Mouse (Mus musculus): ENCODE data around the gene Plppr5. TPM values are rescaled to one million over a fixed set of nuclear protein-coding genes. Genes with fewer than 3 reads are reported as not detected.

Gene Plppr5
- polyA plus RNA-seq (2014; fragmentation: Nextera tagmentation; extraction: Ambion mirVana) = 0.76 and 0.85 TPM in 2 replicates

DNA sequence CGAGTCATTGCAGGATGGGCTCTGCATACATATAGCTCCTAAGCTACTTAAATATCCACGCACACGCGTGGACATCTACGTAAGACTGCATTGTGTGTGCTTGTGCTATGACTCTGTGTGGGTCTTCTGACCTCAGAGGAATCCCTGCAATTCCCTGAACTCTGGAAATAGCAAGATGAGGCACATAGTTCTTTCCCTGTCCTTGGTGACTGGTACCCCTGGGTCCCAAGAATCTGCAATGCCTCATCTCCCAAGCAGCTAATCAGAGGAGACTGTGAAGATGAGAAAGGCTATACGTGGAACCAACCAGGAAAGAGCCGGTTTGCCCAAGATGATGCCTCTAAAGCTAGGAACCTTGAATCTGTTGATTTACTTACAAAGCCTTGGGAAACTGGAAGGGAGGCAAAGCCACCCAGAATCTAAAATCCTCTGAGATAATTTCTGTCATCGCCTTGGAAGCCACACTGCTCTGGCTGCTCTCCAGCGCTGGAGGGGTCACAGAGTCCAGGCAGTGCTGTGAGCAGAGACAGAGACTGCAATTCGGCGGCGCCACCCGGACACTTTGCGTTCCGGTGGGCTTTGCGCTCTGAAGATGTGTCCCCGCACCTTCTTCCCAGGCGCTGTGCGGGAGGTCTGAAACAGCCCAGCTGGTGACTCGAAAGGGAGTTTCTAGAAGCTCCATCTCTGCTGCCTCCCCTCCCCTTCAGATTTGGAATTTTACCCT lies at the start of gene Plppr5:
Gene Plppr5, plus strand, starts transcription at position 308 of the 724 bp plus-strand sequence.
- DNase-seq (ENCODE audit: low spot score) (no peak), ATAC-seq (ENCODE audit: low read depth) (peak; percentile 15)
- Histone ChIP-seq H3K9ac (ENCODE audit: low read depth, low read length) (peak within 1 kb of the TSS; percentile 66), H3K9me3 (ENCODE audit: control insufficient read depth, low read length) (no peaks in the 10 kb centered on the region), H3K27me3 (replicated peaks; ENCODE audit: control insufficient read depth, insufficient read depth, low read length) (peaks cover 41% of the 10 kb centered on the region), H3K36me3 (ENCODE audit: control insufficient read depth, insufficient read depth, low read length) (no peaks in the 10 kb centered on the region), H3K4me2 (ENCODE audit: low read depth, low read length) (peak within 1 kb of the TSS; percentile 98), H3K4me3 (ENCODE audit: low read depth, low read length) (peak within 1 kb of the TSS; percentile 58), H3K4me1 (ENCODE audit: control insufficient read depth, insufficient read depth, low read length) (peaks cover 4% of the 10 kb centered on the region; the same call in 1 of the 2 replicates), H3K27ac (replicated peaks; ENCODE audit: low read depth, low read length) (no peak within 1 kb of the TSS)
- 23% methylated on average over 20 of the region's 20 CpGs for WGBS

DNA sequence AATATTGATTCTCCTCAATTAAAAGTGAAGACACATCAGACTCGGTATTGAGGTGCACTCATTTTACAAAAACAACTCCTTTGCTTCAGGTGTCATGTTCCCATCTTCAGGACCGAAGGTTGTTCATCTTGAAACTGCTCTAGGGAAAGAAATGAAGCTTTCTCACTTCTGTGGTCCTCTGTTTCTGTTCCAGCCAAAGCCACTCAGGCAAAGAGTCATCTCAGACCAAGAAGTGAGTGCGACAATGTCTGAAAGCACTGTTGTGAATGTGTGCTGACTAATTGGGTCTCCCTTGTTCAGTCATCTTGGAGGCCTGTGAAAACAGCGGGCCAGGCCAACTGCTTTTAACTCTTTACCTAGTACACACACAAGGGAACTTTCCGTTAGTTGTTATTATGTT lies 24.7 kb upstream of the Plppr5 start:
- H3K4me2 ChIP-seq (ENCODE audit: low read depth, low read length) = no peak overlapping the region
- H3K9ac ChIP-seq (ENCODE audit: low read depth, low read length) = no peak overlapping the region
- WGBS = 82% methylated on average over 5 of the region's 5 CpGs
- no peaks in the 10 kb centered on the region for H3K36me3 ChIP-seq (ENCODE audit: control insufficient read depth, insufficient read depth, low read length)
- DNase-seq (ENCODE audit: low spot score) (no peak), ATAC-seq (ENCODE audit: low read depth) (no peak)
- H3K9me3 ChIP-seq (ENCODE audit: control insufficient read depth, low read length) = no peaks in the 10 kb centered on the region
- no peaks in the 10 kb centered on the region for H3K4me1 ChIP-seq (ENCODE audit: control insufficient read depth, insufficient read depth, low read length)
- no peak overlapping the region for H3K27ac ChIP-seq (replicated peaks; ENCODE audit: low read depth, low read length)
- no peaks in the 10 kb centered on the region for H3K27me3 ChIP-seq (replicated peaks; ENCODE audit: control insufficient read depth, insufficient read depth, low read length)
- H3K4me3 ChIP-seq (ENCODE audit: low read depth, low read length) = no peak overlapping the region

DNA sequence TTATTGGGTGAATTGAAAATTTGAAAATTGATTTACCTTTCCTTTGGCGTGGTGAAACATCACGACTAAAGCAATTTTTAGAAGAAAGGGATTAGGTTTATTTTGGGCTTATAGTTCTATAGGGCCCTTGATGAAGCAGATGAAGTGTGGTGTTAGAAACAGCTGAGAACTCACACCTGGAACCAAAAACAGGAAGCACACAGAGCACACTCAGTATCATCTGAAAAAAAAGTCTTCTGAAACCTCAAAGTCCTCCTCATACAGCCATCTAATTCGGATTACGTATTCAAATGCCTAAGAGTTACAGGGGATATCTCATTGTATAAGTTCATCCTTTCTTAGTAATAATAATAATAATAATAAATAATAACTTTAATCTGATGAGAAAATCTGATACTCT lies 24.1 kb upstream of the Plppr5 start:
- Histone ChIP-seq H3K4me2 (ENCODE audit: low read depth, low read length) (no peak overlapping the region), H3K9me3 (ENCODE audit: control insufficient read depth, low read length) (no peaks in the 10 kb centered on the region), H3K27ac (replicated peaks; ENCODE audit: low read depth, low read length) (no peak overlapping the region), H3K36me3 (ENCODE audit: control insufficient read depth, insufficient read depth, low read length) (no peaks in the 10 kb centered on the region), H3K4me3 (ENCODE audit: low read depth, low read length) (no peak overlapping the region), H3K9ac (ENCODE audit: low read depth, low read length) (no peak overlapping the region), H3K4me1 (ENCODE audit: control insufficient read depth, insufficient read depth, low read length) (no peaks in the 10 kb centered on the region), H3K27me3 (replicated peaks; ENCODE audit: control insufficient read depth, insufficient read depth, low read length) (no peaks in the 10 kb centered on the region)
- no peak for DNase-seq (ENCODE audit: low spot score)
- WGBS = 88% methylated on average over 4 of the region's 4 CpGs
- no peak for ATAC-seq (ENCODE audit: low read depth)

DNA sequence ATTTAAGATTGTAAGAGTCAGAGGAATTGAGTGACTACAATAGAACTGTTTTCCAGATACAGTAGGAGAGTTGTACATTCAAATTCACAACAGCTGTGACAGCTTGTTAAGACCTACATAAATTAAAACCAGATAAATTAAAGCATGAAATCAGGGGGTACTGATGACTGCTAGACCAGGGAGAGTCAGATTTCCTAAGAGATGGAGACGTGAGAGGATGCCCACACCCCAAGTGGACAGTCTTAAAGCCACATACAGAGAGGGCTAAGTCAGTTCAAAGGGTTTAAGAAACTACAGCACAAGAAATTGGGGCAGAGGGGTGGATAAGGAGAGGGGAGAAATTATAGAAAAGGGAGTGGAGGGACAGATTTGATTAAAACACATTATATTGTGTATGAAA lies 17.7 kb upstream of the Plppr5 start:
- ATAC-seq (ENCODE audit: low read depth) = no peak
- no peak overlapping the region for H3K4me3 ChIP-seq (ENCODE audit: low read depth, low read length)
- no peak overlapping the region for H3K9ac ChIP-seq (ENCODE audit: low read depth, low read length)
- H3K4me1 ChIP-seq (ENCODE audit: control insufficient read depth, insufficient read depth, low read length) = no peaks in the 10 kb centered on the region
- WGBS = 22% methylated on average over 1 of the region's 1 CpGs
- no peak for DNase-seq (ENCODE audit: low spot score)
- H3K27ac ChIP-seq (replicated peaks; ENCODE audit: low read depth, low read length) = no peak overlapping the region
- H3K36me3 ChIP-seq (ENCODE audit: control insufficient read depth, insufficient read depth, low read length) = no peaks in the 10 kb centered on the region
- H3K27me3 ChIP-seq (replicated peaks; ENCODE audit: control insufficient read depth, insufficient read depth, low read length) = no peaks in the 10 kb centered on the region
- H3K9me3 ChIP-seq (ENCODE audit: control insufficient read depth, low read length) = no peaks in the 10 kb centered on the region
- H3K4me2 ChIP-seq (ENCODE audit: low read depth, low read length) = no peak overlapping the region

DNA sequence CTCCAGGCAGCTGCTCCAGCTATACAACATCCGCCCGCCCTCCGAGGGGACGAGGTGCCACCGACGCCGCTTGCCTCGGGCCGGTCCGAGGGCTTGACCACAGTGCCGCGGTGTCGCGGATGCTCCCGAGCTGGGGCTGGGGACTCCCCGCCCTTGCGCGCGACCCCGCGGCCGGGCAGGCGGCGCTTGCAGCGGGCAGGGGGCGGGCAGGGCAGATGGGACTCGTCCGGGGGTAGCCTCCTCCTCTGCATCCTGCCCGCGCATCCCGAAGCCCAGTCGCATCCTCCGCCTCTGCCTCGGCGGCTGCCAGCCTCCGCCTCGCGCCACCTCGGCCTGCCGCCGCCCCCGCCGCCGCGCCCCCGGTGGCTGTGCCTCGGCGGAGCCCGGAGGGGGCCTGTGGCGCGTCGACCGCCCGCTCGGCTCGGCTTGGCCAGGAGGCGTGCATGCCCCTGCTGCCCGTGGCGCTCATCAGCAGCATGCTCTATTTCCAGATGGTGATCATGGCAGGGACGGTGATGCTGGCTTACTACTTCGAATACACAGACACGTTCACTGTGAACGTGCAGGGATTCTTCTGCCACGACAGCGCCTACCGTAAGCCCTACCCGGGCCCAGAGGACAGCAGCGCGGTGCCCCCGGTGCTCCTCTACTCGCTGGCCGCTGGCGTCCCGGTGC lies 754 bp downstream of the Plppr5 start:
- DNase-seq (ENCODE audit: low spot score) (peak; percentile 28), ATAC-seq (ENCODE audit: low read depth) (peak; percentile 81)
- Histone ChIP-seq H3K4me1 (ENCODE audit: control insufficient read depth, insufficient read depth, low read length) (peaks cover 4% of the 10 kb centered on the region; the same call in 1 of the 2 replicates), H3K27ac (replicated peaks; ENCODE audit: low read depth, low read length) (no peak overlapping the region), H3K27me3 (replicated peaks; ENCODE audit: control insufficient read depth, insufficient read depth, low read length) (peaks cover 41% of the 10 kb centered on the region), H3K9ac (ENCODE audit: low read depth, low read length) (peak overlapping the region; percentile 66), H3K4me3 (ENCODE audit: low read depth, low read length) (peak overlapping the region; percentile 58), H3K4me2 (ENCODE audit: low read depth, low read length) (peak overlapping the region; percentile 98), H3K9me3 (ENCODE audit: control insufficient read depth, low read length) (no peaks in the 10 kb centered on the region), H3K36me3 (ENCODE audit: control insufficient read depth, insufficient read depth, low read length) (no peaks in the 10 kb centered on the region)
- 0% methylated on average over 27 of the region's 74 CpGs for WGBS

DNA sequence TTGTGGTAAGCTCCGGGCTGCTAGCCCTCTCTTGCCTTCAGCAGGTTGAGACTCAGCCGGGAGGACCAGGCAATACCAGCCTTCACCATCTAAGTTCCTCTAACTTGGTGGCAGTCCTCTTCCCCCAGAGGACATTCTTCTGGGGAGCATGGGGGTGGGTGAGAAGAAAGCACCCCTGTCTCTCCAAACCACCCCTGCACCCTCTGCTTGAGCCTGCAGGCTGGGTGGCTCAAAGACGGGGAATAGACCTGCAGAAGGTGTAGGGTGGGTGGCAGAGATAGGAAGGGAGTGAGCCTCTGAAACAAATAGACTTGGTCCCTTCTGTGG lies 1.3 kb downstream of the Plppr5 start:
- Histone ChIP-seq H3K36me3 (ENCODE audit: control insufficient read depth, insufficient read depth, low read length) (no peaks in the 10 kb centered on the region), H3K9ac (ENCODE audit: low read depth, low read length) (peak overlapping the region; percentile 66; the same call in 1 of the 2 replicates), H3K4me1 (ENCODE audit: control insufficient read depth, insufficient read depth, low read length) (peaks cover 4% of the 10 kb centered on the region; the same call in 1 of the 2 replicates), H3K9me3 (ENCODE audit: control insufficient read depth, low read length) (no peaks in the 10 kb centered on the region), H3K27ac (replicated peaks; ENCODE audit: low read depth, low read length) (no peak overlapping the region), H3K4me3 (ENCODE audit: low read depth, low read length) (peak overlapping the region; percentile 58), H3K4me2 (ENCODE audit: low read depth, low read length) (peak overlapping the region; percentile 98), H3K27me3 (replicated peaks; ENCODE audit: control insufficient read depth, insufficient read depth, low read length) (peaks cover 41% of the 10 kb centered on the region)
- no peak for ATAC-seq (ENCODE audit: low read depth)
- no peak for DNase-seq (ENCODE audit: low spot score)
- 20% methylated on average over 3 of the region's 3 CpGs for WGBS

DNA sequence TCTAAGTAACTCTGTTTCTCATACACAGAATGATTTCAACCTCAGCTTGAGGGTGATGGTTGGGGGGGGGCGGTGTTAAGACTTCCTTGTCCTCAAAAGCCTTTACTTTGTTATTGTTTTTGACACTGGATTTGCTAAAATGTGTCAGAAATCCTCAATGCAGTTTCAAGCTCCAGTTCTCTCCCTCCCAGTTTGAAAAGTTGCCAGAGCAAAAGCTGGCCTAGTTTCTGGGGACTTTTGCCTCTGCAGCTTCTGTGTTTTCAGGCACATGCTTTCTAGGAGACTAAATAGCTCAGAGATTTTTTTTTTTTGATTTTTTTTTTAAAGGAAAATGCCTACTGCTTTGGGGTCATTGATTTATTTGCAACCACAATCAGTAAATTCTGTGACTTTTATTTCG lies 2.7 kb downstream of the Plppr5 start:
- H3K27ac ChIP-seq (replicated peaks; ENCODE audit: low read depth, low read length) = no peak overlapping the region
- H3K4me2 ChIP-seq (ENCODE audit: low read depth, low read length) = no peak overlapping the region
- DNase-seq (ENCODE audit: low spot score) (peak; percentile 14), ATAC-seq (ENCODE audit: low read depth) (no peak)
- peaks cover 38% of the 10 kb centered on the region for H3K27me3 ChIP-seq (replicated peaks; ENCODE audit: control insufficient read depth, insufficient read depth, low read length)
- H3K4me3 ChIP-seq (ENCODE audit: low read depth, low read length) = no peak overlapping the region
- peaks cover 4% of the 10 kb centered on the region; the same call in 1 of the 2 replicates for H3K4me1 ChIP-seq (ENCODE audit: control insufficient read depth, insufficient read depth, low read length)
- H3K36me3 ChIP-seq (ENCODE audit: control insufficient read depth, insufficient read depth, low read length) = no peaks in the 10 kb centered on the region
- 90% methylated on average over 2 of the region's 2 CpGs for WGBS
- no peaks in the 10 kb centered on the region for H3K9me3 ChIP-seq (ENCODE audit: control insufficient read depth, low read length)
- H3K9ac ChIP-seq (ENCODE audit: low read depth, low read length) = no peak overlapping the region

DNA sequence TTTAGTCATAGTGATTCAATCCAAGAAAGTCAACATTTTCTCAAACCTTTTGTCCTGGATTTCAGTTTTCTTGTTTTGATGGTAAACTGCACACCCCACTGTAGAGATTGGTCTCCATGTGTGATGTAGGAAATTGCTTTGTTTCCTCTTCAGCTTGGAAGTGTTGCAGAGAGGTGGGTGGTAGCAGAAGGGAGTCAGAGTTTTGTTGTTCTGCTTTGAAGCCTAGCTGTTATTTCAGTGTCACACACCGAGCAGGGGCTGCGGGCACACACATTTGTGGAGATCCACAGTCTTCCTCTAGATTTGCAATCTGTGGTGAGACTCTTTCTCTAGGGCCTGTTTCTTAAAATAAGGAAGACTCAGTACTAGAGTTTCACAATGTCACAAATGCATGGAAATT lies 8.0 kb downstream of the Plppr5 start:
- H3K27ac ChIP-seq (replicated peaks; ENCODE audit: low read depth, low read length) = no peak overlapping the region
- no peak overlapping the region for H3K9ac ChIP-seq (ENCODE audit: low read depth, low read length)
- no peak overlapping the region for H3K4me2 ChIP-seq (ENCODE audit: low read depth, low read length)
- ATAC-seq (ENCODE audit: low read depth) (no peak), DNase-seq (ENCODE audit: low spot score) (no peak)
- no peaks in the 10 kb centered on the region for H3K27me3 ChIP-seq (replicated peaks; ENCODE audit: control insufficient read depth, insufficient read depth, low read length)
- 80% methylated on average over 2 of the region's 2 CpGs for WGBS
- no peaks in the 10 kb centered on the region for H3K4me1 ChIP-seq (ENCODE audit: control insufficient read depth, insufficient read depth, low read length)
- H3K4me3 ChIP-seq (ENCODE audit: low read depth, low read length) = no peak overlapping the region
- no peaks in the 10 kb centered on the region for H3K9me3 ChIP-seq (ENCODE audit: control insufficient read depth, low read length)
- H3K36me3 ChIP-seq (ENCODE audit: control insufficient read depth, insufficient read depth, low read length) = no peaks in the 10 kb centered on the region

Data from embryonic facial prominence, embryonic 14.5 days (tissue).